Mouse (Mus musculus) layer of hippocampus, postnatal 36 days (tissue): ENCODE results near the gene Gtf2ird1. TPM values are rescaled to one million over a fixed set of nuclear protein-coding genes. Genes with fewer than 3 reads are reported as not detected.
A peak's percentile ranks its signal among the peaks of the same experiment; 100 is the strongest.
"Not testable (repeated sequence)": the region's sequence is repeated elsewhere in the genome, so short reads cannot be mapped to it uniquely, and the experiment has no call there.

Experiments
- DNase-seq, 2 experiments: peaks; one replicate each; pipeline ENCODE4 v3.0.0; 2022
- total RNA-seq, 2 experiments: library from RNA; stranded (reverse); gene quantifications; 2 replicates each; pipeline ENCODE4 v1.2.3; 2021

Gtf2ird1 gene
- total RNA-seq, 2 experiments from 2014 or later: 28.4 to 31.3 TPM

DNA sequence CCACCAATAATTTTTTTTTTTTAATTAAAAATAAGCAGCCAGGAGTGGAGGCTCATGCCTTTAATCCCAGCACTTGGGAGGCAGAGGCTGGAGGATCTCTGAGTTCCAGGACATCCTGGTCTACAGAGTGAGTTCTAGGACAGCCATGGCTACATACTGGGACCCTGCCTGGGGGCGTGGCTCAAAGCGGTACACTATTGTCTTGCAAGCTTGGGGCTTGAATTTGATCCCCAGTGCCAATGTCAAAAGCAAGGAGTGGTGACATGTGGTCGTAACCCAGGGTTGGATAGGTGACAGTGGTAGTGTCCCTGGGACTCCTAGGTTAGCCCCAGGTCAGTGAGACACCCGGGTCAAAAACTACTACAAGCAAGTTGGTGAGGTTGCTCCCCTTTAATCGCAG is 114.8 kb downstream of the Gtf2ird1 start:
- DNase-seq: no peak

DNA sequence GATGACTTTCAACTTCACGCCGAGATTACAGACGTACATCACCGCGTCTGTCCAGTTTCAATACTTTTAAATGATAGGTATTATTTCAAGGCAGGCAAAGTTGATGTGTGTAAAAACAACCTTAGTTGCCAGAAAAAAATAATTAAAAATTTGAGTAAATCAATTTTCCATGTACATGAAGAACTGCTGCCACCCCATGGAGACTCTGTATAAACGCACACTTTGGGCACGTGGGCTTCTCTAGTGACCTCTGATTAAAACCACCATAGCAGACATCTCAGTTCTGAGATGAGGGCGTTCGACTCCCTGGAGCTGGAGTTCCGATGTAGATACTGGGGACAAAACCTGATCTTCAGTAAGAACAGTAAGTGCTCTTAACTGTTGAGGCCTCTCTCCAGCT is 115.2 kb downstream of the Gtf2ird1 start:
- no peak for DNase-seq

DNA sequence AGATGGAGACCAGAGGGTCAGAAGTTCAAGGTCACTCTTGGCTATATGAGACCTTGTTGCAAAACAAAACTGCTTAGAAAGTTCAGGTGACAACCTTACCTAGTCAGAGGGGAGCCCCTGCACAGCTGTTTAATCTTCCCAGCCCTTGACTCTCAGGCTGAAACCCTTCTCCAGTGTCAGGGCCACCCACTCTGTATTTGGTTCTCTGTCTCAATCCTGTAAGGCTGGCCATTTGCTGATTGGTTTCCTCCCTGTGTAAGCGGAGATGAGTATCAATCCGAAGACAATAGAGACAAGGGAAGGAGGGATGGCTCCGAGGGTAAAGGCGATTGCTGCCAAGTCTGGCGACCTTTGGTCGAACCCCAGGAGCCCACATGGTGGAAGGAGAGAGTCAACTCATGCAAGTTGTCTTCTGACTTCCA is 116.4 kb downstream of the Gtf2ird1 start:
- no peak for DNase-seq

DNA sequence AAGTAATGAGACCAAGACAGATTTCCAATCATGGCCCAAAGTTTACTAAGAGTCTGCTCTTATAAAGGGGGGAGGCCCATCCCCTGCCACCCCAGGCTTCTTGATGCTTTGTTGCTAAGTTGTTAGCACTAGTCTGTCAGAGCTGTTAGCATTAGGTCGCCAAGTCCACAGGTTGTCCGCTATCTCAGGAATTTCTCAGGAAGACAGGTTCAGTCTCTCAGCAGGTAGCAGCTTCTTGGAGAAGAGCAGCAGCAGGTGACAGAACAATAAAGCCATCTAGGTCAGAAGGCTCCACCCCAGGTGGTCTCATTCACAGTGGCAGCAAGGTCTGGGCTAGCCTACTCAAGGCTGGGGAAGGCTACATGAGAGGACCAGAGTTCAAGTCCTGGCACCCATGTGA is 119.5 kb downstream of the Gtf2ird1 start:
- DNase-seq: not testable (repeated sequence)

DNA sequence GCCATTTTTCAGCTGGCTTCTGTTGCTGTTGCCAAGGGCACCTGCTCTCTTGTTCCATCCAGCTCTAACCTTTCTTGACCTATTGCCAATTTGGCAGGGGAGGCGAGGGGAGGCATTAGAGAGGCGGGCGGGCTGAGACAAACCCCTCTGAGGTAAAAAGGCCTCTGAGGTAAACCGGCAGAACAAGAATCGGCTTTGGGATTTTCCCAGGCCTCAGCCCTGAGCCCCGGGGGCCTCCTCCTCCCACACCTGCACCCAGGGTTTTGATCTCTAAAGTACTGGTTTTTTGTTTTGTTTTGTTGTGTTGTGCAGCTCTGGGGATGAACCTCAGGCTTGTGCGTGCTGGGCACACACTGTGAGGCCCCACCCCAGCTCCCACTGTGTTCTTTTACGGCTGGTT is 123.8 kb downstream of the Gtf2ird1 start:
- DNase-seq: no peak

DNA sequence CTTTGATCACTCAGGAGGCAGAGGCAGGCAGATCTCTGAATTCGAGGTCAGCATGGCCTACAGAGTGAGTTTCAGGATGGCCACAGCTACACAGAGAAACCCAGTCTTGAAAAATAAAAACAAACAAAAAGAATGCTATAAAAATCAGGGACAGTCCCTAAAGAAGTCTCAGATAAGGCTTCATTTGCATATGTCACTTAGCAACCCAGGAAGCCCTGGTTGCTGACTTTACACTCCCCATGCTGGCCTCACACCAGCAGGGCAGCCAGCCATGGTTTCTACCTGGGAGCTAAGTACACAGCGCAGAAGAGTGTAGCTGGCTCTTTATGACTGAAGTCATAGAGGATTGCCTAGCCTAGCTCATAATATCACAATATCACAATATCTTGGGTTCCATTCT is 126.4 kb downstream of the Gtf2ird1 start:
- no peak for DNase-seq

DNA sequence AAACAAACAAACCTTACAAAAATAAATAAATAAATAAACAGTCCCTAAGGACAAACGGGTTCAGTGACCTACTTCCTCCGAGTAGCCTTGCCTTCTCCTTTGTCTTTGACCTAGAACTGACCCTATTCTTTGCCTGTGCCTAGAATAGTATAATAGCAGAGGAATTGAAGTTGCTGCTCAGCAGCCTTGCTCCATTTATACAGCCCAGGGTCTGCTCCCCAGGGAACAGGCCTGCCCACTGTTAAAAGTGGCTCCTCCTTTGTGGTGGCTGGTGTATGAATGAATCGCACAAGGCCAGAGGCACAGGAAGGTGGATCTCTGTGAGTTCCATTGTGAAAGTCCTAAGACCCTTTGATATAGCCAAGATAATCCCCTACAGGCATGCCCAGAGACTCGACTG is 127.2 kb downstream of the Gtf2ird1 start:
- no peak for DNase-seq

DNA sequence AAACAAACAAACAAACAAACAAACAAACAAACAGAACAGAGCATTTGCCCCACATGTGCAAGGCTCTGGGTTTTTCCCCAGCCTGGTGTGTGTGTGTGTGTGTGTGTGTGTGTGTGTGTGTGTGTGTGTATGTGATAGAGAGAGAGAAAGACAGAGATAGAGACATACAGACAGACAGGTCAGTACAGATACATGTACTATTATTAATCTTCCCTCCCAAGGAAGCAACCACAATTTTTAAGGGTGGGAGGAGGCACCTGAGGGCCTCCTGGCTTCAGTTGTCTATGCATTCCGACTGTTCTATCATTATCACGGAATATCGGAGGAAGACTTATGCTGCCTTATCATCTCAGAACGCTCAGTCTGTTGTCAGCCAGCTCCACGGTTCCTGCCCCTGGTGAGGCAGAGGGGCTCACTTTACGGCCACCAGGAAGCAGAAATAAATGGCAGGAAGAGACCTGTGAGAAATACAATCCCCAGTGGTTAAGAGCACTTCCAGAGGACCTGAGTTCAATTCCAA is 128.0 kb downstream of the Gtf2ird1 start:
- DNase-seq: no peak

DNA sequence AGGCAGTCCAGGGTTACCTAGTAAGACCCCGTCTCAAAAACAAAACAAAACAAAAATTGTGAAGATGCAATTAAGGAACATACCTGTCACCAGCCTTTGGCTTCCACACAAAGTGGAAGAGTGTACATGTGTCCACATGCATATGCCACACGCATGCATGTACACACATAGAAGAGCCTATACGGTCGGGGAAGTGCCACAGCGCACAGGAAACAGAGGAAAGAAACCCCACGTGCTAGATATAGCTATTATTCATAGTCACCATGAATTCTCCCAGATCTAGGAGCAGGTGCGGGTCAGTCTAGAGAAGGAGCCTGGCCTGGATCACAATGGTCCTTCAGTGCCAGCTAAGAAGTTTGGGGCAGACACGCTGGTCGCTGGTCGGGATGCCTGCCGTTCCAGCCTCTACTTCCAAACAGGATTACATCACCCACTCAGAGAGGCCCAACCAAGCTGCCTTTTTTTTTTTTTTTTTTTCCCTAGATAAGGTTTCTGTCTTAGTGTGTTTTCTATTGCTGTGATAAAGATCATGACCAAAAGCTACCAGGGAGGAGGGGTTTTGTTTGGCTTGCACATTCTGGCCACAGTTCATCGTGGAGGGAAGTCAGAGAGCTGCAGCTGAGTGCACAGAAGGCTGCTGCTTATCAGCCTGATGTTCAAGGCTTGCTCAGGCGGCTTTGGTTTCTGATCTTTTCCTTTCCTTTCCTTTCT is 130.5 kb downstream of the Gtf2ird1 start:
- no peak for DNase-seq

DNA sequence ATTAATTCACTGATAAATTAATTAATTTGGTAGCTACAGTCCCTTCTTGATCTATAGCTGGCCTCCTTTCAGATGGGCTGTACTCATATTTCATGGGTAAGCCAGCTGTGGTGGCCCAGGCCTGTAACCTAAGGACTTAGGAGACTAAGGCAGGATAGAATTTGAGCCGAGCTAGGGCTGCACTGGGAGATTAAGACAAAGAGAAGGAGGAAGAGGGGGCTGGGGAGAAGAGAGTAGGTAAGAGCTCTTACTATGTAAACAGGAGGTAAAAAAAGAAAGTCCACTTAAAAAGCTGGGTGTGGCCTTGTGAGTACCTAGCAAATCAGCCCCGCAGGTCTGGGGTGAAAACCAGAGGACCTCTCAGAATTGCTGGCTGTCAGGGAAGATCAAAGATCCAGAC is 132.6 kb downstream of the Gtf2ird1 start:
- DNase-seq: no peak

DNA sequence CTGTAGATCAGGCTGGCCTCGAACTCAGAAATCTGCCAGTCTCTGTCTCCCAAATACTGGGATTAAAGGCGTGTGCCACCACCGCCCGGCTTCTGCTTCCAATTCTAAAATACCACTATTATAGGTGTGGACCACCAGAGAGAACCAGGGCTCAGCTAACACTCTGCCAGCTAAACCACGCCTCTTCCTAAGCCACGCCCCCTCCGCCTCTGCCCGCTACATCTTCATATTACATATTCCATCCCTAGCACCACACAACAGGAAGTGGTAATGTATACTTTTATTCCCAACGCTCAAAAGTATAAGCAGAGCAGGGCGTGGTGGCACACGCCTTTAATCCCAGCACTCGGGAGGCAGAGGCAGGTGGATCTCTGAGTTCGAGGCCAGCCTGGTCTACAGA is 133.2 kb downstream of the Gtf2ird1 start:
- DNase-seq: no peak

DNA sequence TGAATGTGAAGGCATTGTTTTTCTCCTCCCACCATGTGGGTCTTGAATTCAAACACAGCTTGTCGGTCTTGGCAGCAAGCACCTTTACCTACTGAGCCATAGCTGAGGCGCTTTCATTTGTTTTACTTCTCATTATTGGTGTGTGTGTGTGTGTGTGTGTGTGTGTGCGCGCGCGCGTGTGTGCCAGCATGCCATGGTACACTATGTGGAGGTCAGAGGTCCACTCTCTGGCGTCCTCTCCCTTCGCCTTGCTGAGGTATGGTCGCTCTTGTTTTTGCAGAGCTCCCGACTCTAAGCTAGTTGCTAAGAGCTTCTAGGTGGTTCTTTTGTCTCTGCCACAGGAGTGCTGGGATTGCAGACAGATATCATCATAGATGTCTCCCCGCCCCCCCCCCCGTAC is 134.2 kb downstream of the Gtf2ird1 start:
- DNase-seq: no peak

DNA sequence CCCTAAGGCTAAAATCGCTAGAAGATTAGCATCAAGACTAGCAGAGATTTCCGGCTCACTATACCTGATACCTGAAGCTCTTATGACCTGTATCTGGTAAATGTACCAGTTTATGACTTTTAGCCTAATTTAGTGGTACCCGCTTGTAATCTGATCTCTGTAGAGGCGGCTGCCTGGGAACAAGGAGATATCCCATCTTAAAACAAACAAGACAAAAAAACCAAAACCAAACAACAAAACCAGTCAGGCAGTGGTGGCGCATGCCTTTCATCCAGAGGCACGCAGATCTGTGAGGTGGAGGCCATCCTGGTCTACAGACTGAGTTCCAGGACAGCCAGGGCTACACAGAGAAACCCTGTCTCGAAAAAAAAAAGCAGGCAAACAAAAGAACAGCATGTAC is 134.8 kb downstream of the Gtf2ird1 start:
- no peak for DNase-seq

DNA sequence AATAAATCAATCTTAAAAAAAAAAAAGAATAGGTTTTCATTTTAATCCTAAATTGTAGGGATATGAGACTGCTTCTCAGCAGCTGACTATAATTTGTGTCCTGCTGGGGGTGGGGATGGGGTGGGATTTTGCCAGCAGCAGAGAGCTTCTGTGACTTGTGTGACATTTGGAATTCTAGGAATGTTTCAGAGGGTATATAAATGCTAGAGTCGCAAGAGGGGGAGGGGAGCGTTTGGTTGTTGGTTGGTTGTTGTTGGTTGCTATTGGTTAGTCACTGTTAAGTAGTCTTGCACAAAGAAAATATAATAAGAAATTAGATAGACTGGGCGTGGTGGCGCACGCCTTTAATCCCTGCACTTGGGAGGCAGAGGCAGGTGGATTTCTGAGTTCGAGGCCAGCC is 137.6 kb downstream of the Gtf2ird1 start:
- DNase-seq: no peak

DNA sequence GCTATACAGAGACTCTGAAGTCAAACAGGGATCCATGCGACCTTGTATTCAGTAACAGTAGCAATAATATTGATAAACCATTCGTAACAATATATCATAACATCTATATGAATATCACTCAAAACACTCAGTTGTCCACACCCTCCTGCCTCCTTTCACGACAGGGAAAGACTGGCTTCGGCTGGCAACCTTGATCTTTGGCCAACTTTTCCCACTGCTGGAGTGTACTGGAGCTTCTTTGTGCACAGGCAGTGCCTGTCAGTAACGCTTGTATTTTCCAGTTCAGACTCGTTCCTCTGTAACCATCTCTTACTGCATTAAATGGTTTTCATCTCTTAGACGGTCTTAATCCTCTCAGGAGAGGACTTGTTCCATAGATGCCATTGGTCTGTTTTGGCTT is 139.8 kb downstream of the Gtf2ird1 start:
- DNase-seq: no peak

DNA sequence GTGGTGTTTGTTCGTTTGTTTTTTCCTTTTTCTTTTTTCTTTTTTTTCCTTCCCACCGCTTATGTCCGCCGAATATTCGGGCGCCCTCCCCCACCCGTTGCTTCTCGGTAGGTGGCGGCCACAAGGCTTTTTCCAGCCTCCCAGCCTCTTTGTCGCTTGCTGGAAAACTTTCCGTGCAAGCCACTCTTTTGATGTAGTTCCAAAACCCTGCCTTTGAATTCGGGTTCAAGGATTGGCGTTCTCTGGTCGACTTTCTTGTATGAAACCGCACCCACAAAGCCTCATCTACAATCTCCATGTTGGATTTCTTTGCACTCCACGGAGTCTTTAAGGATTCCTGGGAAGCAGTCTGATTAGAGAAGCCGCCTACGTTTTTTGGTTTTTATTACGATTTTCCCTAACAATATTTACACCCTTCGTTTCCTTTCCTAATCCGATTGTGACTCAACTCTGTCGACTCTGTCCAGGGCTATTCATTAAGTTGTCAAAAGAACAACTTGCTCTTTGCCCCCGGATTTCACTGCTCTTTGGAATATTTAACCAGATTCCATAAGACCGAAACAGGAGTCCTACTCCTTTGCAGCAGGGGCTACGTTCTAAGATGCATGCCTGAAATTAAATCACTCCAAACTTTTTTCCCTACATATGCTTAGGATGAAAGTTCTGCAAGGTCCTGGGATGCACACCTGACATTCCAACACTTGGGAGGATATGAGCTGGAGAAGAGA is 140.7 kb downstream of the Gtf2ird1 start:
- peak in 1 of 2 experiments; percentile 33 for DNase-seq

DNA sequence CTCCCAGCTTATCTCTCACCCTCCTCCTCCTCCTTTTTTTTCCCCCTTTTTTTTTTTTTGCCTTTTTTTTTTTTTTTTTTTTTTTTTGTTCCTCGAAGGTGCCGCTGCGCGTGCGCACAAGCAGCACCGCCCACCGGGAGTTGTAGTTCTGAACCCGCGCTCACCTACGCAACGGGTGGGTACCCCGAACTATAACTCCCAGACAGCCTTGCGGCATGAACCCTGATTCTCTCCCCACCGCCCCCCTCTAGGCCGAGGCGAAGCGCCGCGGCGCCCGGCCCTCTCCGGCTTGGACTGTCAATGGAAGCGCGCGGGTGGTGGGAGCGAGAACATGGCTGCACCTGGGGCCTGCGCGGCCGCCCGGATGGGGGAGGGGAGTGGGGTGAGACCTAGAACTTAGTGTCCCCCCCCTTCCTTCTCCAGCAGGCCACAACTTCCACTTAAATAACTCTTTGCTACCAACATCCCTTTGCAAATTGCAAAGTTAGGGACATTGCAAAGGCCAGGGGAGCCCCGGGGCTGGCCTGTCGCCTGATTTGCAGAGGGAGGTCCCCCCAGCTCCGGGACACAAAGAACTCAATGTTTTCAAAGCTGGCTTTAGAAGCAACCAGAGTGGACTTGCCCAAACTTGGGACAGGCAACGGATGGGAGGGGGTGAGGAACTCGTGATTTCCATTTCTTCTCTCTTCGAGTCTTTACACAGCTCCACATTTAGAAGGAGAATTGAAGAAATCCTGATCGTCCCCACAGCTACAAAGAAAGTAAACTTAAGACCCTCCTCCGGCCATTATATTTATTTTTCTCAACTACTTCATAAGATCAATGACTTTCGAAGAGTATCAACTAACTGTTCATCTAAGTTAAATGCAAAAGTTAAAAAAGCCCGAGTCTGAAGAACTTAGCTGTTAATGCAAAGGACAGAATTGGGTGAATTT is 141.6 kb downstream of the Gtf2ird1 start, which contains the start of gene Gtf2i:
Gtf2i (minus strand) TSS at position 73 of the 935 bp plus-strand sequence.
- DNase-seq: peak; percentile 95 to 96

DNA sequence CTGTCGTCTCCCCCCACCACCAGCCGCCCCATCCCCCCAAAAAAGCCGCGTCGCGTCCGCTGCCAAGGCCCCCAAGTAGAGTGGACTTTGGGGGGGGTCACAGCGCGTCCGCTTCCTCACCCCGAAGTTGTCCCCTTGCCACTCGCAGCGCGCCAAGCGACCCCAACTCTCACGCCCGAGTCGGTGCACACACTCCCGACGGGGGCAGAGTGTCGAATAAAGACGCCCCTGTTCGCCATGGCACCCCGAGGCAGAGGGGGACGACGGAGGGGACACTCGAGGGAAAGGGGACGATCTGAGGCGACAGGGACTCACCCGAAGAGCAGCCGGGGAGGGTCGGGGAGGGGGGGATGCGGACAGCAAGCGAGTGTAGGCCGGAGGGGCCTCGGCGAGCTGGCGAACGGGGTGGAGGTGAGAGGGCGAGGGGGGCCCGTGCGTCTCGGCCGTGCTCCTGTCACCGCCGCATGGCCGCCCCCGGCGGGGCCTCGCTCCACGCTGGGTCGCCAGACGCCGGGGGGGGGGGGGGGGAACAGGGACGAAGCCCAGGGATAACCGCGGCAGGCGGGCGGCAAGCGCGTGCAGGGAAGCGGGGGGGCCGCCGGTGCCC is 142.3 kb downstream of the Gtf2ird1 start:
- peak; percentile 41 to 47 for DNase-seq

DNA sequence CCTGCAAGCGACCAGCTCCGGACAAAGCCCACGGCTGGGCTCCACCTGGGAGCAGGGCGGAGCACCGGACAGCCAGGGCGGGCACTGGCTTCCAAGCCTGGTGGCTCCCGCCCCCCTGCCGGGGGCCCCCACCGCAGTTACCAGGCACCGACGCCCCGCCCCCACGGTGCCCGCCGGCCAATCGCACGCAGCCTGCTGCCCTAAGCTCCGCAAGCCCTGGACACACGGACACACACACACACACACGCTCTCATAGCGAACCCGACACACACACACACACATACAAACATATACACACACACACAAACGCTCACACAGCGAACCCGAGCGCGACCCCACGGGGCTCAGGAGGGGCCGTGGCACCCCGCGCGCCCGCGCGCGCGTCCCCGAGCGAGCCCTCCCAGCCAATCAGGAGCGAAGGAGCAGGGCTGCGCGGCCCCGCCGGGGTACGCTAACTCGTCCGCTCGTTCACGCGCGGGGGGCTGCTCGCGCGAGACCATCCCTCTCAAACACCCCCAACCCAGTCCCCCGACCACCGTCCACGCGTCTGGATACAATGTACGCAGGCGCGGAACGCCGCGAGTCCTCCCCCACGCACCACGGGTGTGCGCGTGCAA is 143.0 kb downstream of the Gtf2ird1 start:
- peak; percentile 86 to 87 for DNase-seq

DNA sequence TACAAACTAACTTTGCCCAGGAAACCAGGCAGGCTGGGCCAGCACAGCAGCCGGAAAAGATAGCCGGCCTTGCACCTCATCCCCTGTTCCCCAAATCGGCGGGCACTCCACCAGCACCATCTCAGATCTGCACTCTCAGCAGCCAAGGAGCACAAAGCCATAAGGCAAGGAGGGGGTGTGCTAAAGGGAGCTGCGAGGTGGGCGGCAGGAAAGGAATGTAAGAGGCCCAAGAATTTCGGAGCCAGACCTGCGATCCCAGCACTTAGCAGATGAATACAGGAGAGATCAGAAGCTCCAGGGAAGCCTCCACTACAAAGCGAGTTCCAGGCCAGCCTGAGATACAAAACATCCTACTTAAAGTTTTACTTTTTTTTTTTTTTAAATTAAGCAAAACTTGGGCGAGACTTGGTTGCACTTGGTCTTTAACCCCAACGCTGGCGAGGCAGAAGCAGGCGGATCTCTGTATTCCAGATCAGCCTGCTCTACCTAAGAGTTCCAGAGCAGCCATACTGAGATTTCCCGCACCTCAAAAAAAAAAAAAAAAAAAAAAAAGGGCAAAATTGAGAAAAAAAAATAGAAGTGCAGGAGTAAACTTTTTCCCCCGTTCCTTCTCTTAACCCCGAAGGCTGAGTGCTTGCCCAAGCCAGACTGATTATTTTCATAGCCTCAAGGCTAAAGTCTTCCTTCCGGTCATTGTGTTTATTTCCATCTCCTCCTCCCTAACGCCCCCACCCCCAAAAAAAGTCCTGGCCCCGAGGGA is 143.6 kb downstream of the Gtf2ird1 start:
- peak; percentile 42 to 47 for DNase-seq

DNA sequence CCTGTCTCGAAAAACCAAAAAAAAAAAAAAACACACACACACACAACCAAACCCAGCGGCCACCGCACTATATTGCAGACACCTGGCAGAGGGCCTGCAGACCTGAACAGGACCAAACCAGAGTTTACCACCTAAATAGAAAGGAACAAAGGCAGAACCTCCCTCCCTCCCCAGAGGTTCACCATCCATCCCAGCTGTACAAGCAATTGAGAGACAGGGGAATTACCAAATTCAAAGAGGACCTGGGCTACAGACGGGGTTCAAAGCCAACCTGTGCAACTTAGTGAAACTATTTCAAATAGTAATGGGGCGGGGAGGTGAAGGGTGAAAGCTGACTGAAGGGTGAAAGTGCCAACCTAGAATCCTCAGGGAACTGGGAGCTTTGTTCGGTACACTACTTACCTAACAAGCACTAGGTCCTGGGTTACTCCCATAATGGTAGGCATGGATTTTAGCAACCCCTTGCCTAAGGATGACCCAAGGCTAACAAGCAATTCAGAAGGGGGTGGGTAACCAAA is 144.6 kb downstream of the Gtf2ird1 start:
- DNase-seq: no peak
